Mouse (Mus musculus): ENCODE measurements around the gene Rpn1.

DNA sequence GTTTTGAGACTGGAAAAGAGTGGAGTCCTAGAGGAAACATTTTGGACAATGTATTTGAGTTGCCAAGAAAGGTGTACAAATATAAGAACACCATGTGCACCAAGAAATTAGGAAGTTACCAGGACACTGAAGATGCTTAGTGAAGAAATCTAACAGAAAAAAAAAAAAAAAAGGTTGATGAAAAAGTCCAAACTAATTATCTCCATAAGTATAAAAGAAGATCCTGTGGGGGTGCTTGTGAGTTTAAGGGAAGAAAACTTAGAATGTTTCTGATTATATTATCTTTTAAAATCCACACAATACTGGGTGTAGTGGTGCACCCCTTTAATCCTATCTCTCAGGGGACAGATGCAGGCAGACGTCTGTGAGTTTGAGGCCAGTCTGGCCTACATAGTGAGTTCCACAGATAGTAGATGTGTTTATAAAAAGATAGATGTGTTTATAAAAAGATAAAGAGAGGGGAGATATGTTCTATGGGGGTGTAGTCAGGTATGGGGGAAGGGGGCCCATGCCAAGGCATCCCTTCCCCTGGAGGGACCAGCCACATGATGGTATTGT is 8.2 kb upstream of the Rpn1 start:
- TF ChIP-seq TCF12 (IDR thresholded peaks at IDR 0.05; ENCODE audit: insufficient read depth, poor library complexity, severe bottlenecking) = no peak
- no peak for TF ChIP-seq SRF (IDR thresholded peaks at IDR 0.05; ENCODE audit: control insufficient read depth, insufficient read length, low read depth)

All from myocyte (in vitro differentiated cells).